Mouse (Mus musculus) CH12.LX (cell line): ENCODE results near the gene Nxpe3. TPM values are rescaled to one million over a fixed set of nuclear protein-coding genes. Genes with fewer than 3 reads are reported as not detected.

Experiments
- DNase-seq: peaks from one replicate; pipeline ENCODE4 v3.0.0-alpha.2; 2013; ENCODE audit errors: extremely low read depth
- H3K27ac ChIP-seq: 2 replicates; pipeline ENCODE4 v1.5.1; 2012; ENCODE audit warnings: low read depth, mild to moderate bottlenecking, control low read depth, moderate library complexity; ENCODE audit not compliant: insufficient read depth
- H3K27me3 ChIP-seq: replicated peaks from 2 replicates; pipeline ENCODE3; 2012; ENCODE audit warnings: inconsistent platforms
- H3K36me3 ChIP-seq, 2 experiments: replicated peaks in 1 of 2; 2 replicates each; pipeline versions ENCODE3 to v1.6.1; 2012; ENCODE audit warnings: inconsistent platforms in 1 of 2, low read length in 1 of 2, mild to moderate bottlenecking in 1 of 2, mixed read lengths in 1 of 2, moderate library complexity in 1 of 2; ENCODE audit not compliant: control insufficient read depth in 1 of 2, insufficient read depth in 1 of 2
- H3K4me1 ChIP-seq, 2 experiments: 2 replicates each; pipeline ENCODE4 v1.6.1; 2012; ENCODE audit warnings: inconsistent platforms in 1 of 2, moderate library complexity in 1 of 2; ENCODE audit not compliant: insufficient read depth in 2 of 2, control insufficient read depth in 1 of 2
- H3K4me2 ChIP-seq: 2 replicates; pipeline ENCODE4 v1.6.1; 2012; ENCODE audit warnings: low read depth, mild to moderate bottlenecking, control low read depth; ENCODE audit not compliant: poor library complexity, insufficient read depth, severe bottlenecking
- H3K4me3 ChIP-seq, 3 experiments: fragments of 150-350 bp in 1 of 3; sonication (generic) in 1 of 3; replicated peaks in 1 of 3; 2 replicates each; pipeline versions ENCODE3 to v1.5.1; 2011 to 2012; ENCODE audit warnings: low read depth in 2 of 3, low read length in 2 of 3, mild to moderate bottlenecking in 2 of 3, moderate library complexity in 2 of 3, control low read depth in 1 of 3, improper control_type of control experiment in 1 of 3, inconsistent platforms in 1 of 3, mixed read lengths in 1 of 3; ENCODE audit not compliant: poor library complexity in 1 of 3
- H3K79me2 ChIP-seq: replicated peaks from 2 replicates; pipeline ENCODE4 v1.6.1; 2012; ENCODE audit warnings: mild to moderate bottlenecking, moderate library complexity; ENCODE audit not compliant: control insufficient read depth, poor library complexity, insufficient read depth, severe bottlenecking; ENCODE audit errors: extremely low read depth
- H3K9ac ChIP-seq: 2 replicates; pipeline ENCODE4 v1.6.1; 2012; ENCODE audit warnings: low read depth, mild to moderate bottlenecking, control low read depth, moderate library complexity; ENCODE audit not compliant: insufficient read depth
- H3K9me3 ChIP-seq: replicated peaks from 2 replicates; pipeline ENCODE3; 2012; ENCODE audit warnings: low read length, inconsistent platforms, mixed read lengths
- CHD1 ChIP-seq: IDR thresholded peaks from 2 replicates; pipeline ENCODE4 v1.6.1; 2012; ENCODE audit warnings: low read depth, low read length, improper control_type of control experiment, inconsistent platforms
- CHD2 ChIP-seq: IDR thresholded peaks from 2 replicates; pipeline ENCODE4 v1.6.1; 2011; ENCODE audit warnings: low read length, improper control_type of control experiment
- E2F4 ChIP-seq: IDR thresholded peaks from 2 replicates; pipeline ENCODE4 v1.6.1; 2011; ENCODE audit warnings: low read depth, low read length, improper control_type of control experiment; ENCODE audit not compliant: insufficient replicate concordance
- ELF1 ChIP-seq: IDR thresholded peaks from 2 replicates; pipeline ENCODE4 v1.6.1; 2014; ENCODE audit warnings: low read depth, mild to moderate bottlenecking, inconsistent platforms, low read length, improper control_type of control experiment
- EP300 ChIP-seq: IDR thresholded peaks from 2 replicates; pipeline ENCODE4 v1.6.1; 2011; ENCODE audit warnings: low read length, improper control_type of control experiment
- ETS1 ChIP-seq: conservative IDR thresholded peaks from 2 replicates; pipeline ENCODE4 v1.6.1; 2012; ENCODE audit warnings: low read depth, mild to moderate bottlenecking, inconsistent platforms, low read length, improper control_type of control experiment, moderate library complexity
- GABPA ChIP-seq: IDR thresholded peaks from 2 replicates; pipeline ENCODE4 v1.6.1; 2012; ENCODE audit warnings: low read depth, low read length, improper control_type of control experiment, inconsistent platforms; ENCODE audit not compliant: insufficient replicate concordance
- HCFC1 ChIP-seq: IDR thresholded peaks from 2 replicates; pipeline ENCODE4 v1.6.1; 2012; ENCODE audit warnings: low read depth, mild to moderate bottlenecking, inconsistent platforms, low read length, improper control_type of control experiment
- IRF4 ChIP-seq: IDR thresholded peaks from 2 replicates; pipeline ENCODE4 v1.6.1; 2014; ENCODE audit warnings: low read depth, mild to moderate bottlenecking, inconsistent platforms, low read length, improper control_type of control experiment
- JUN ChIP-seq: IDR thresholded peaks from 2 replicates; pipeline ENCODE4 v1.6.1; 2011; ENCODE audit warnings: low read depth, mild to moderate bottlenecking, low read length, improper control_type of control experiment, moderate library complexity; ENCODE audit not compliant: insufficient read depth
- MAFK ChIP-seq: IDR thresholded peaks from 2 replicates; pipeline ENCODE4 v1.6.1; 2011; ENCODE audit warnings: low read length, improper control_type of control experiment; ENCODE audit not compliant: insufficient replicate concordance
- MAX ChIP-seq: IDR thresholded peaks from 2 replicates; pipeline ENCODE4 v1.6.1; 2011; ENCODE audit warnings: low read length, improper control_type of control experiment
- MAZ ChIP-seq: IDR thresholded peaks from 2 replicates; pipeline ENCODE4 v1.6.1; 2012; ENCODE audit warnings: low read depth, mild to moderate bottlenecking, inconsistent platforms, low read length, improper control_type of control experiment, moderate library complexity
- MEF2A ChIP-seq: IDR thresholded peaks from 2 replicates; pipeline ENCODE4 v1.6.1; 2014; ENCODE audit warnings: low read depth, mild to moderate bottlenecking, inconsistent platforms, low read length, improper control_type of control experiment, borderline replicate concordance
- MXI1 ChIP-seq: IDR thresholded peaks from 2 replicates; pipeline ENCODE4 v1.6.1; 2011; ENCODE audit warnings: mild to moderate bottlenecking, low read depth, low read length, improper control_type of control experiment
- MYC ChIP-seq: IDR thresholded peaks from 2 replicates; pipeline ENCODE4 v1.6.1; 2011; ENCODE audit warnings: low read depth, mild to moderate bottlenecking, improper control_type of control experiment, low read length
- NELFE ChIP-seq: IDR thresholded peaks from 2 replicates; pipeline ENCODE4 v1.6.1; 2011; ENCODE audit warnings: low read depth, low read length, improper control_type of control experiment
- NRF1 ChIP-seq: IDR thresholded peaks from 2 replicates; pipeline ENCODE4 v1.6.1; 2014; ENCODE audit warnings: low read depth, mild to moderate bottlenecking, inconsistent platforms, low read length, improper control_type of control experiment, moderate library complexity
- PAX5 ChIP-seq: IDR thresholded peaks from 2 replicates; pipeline ENCODE4 v1.6.1; 2012; ENCODE audit warnings: low read length, inconsistent platforms, mixed read lengths
- POLR2A ChIP-seq: IDR thresholded peaks from 2 replicates; pipeline ENCODE4 v1.6.1; 2011; ENCODE audit warnings: low read depth, mild to moderate bottlenecking, improper control_type of control experiment, low read length
- RAD21 ChIP-seq: IDR thresholded peaks from 2 replicates; pipeline ENCODE4 v1.6.1; 2011; ENCODE audit warnings: low read depth, mild to moderate bottlenecking, low read length, improper control_type of control experiment, moderate library complexity
- RCOR1 ChIP-seq: conservative IDR thresholded peaks from 2 replicates; pipeline ENCODE4 v1.6.1; 2012; ENCODE audit warnings: low read depth, mild to moderate bottlenecking, inconsistent platforms, low read length, improper control_type of control experiment
- SMC3 ChIP-seq: IDR thresholded peaks from 2 replicates; pipeline ENCODE4 v1.6.1; 2011; ENCODE audit warnings: low read depth, low read length, improper control_type of control experiment
- TBP ChIP-seq: conservative IDR thresholded peaks from 2 replicates; pipeline ENCODE4 v1.6.1; 2011; ENCODE audit warnings: low read depth, low read length, improper control_type of control experiment
- TCF12 ChIP-seq: IDR thresholded peaks from 2 replicates; pipeline ENCODE4 v1.6.1; 2014; ENCODE audit warnings: low read depth, mild to moderate bottlenecking, inconsistent platforms, low read length, improper control_type of control experiment
- UBTF ChIP-seq: IDR thresholded peaks from 2 replicates; pipeline ENCODE4 v1.6.1; 2012; ENCODE audit warnings: low read depth, mild to moderate bottlenecking, inconsistent platforms, low read length, improper control_type of control experiment, moderate library complexity
- USF1 ChIP-seq: IDR thresholded peaks from 2 replicates; pipeline ENCODE4 v1.6.1; 2014; ENCODE audit warnings: low read depth, mild to moderate bottlenecking, inconsistent platforms, low read length, improper control_type of control experiment
- USF2 ChIP-seq: conservative IDR thresholded peaks from 2 replicates; pipeline ENCODE4 v1.6.1; 2011; ENCODE audit warnings: low read depth, low read length, improper control_type of control experiment
- ZC3H11A ChIP-seq: IDR thresholded peaks from 2 replicates; pipeline ENCODE4 v1.6.1; 2012; ENCODE audit warnings: low read depth, mild to moderate bottlenecking, inconsistent platforms, low read length, improper control_type of control experiment
- ZMIZ1 ChIP-seq: IDR thresholded peaks from 2 replicates; pipeline ENCODE4 v1.6.1; 2012; ENCODE audit warnings: low read depth, mild to moderate bottlenecking, inconsistent platforms, low read length, improper control_type of control experiment
- ZNF384 ChIP-seq: IDR thresholded peaks from 2 replicates; pipeline ENCODE4 v1.6.1; 2012; ENCODE audit warnings: low read depth, low read length, improper control_type of control experiment, inconsistent platforms
- dilution Hi-C: fragments of 300-500 bp; cut with MboI; formaldehyde crosslinking; loops from 2 replicates; pipeline ENCODE4 v1.14.3; 2020; ENCODE audit warnings: low sequenced_read_pairs; ENCODE audit not compliant: extremely low pct_unique_long_range_greater_than_20kb, extremely low pct_ligation_motif_present
- in situ Hi-C: fragments of 300-500 bp; cut with MboI; formaldehyde crosslinking; loops from 3 replicates; pipeline ENCODE4 v1.14.3; 2019; ENCODE audit warnings: low sequenced_read_pairs, low pct_ligation_motif_present, low pct_unique_long_range_greater_than_20kb, mixed read lengths
- polyA plus RNA-seq: library from polyadenylated mRNA; unstranded; fragments of >175 nt; gene quantifications from 2 replicates; pipeline ENCODE4 v1.2.1, GENCODE M21; 2012; ENCODE audit warnings: low read depth; ENCODE audit not compliant: insufficient read length
- total RNA-seq, 2 experiments: library from RNA; depleted of rRNA; stranded (reverse); fragments of 300-350 nt in 1 of 2; fragments of >200 nt in 1 of 2; gene quantifications; 2 replicates each; pipeline ENCODE4 v1.2.3; 2012 to 2014

The Nxpe3 gene
- total and polyA plus RNA-seq, 3 experiments: 5.4 to 12.3 (median 10.6) TPM

GRCm38 (mm10) chr16:55837168-55837567, 57.9 kb downstream of the Nxpe3 start:
- no peak overlapping the region for H3K27ac ChIP-seq
- no peaks in the 10 kb centered on the region for H3K9me3 ChIP-seq
- no peaks in the 10 kb centered on the region for H3K27me3 ChIP-seq
- H3K79me2 ChIP-seq: peaks cover 51% of the 10 kb centered on the region
- no peak for DNase-seq
- peaks cover 17 to 58% of the 10 kb centered on the region in 2 experiments for H3K4me1 ChIP-seq
- TF ChIP-seq JUN: no peak
- TF ChIP-seq NELFE: no peak
- TF ChIP-seq EP300: no peak
- TF ChIP-seq SMC3: no peak
- peak; percentile 6; the same call in 1 of the 2 replicates for TF ChIP-seq MXI1
- TF ChIP-seq MEF2A: no peak
- no peak for TF ChIP-seq MYC
- 0 out of 2 replicates have a peak, but pooled peaks have one; percentile 4 for TF ChIP-seq ELF1
- TF ChIP-seq POLR2A: 0 out of 2 replicates have a peak, but pooled peaks have one; percentile 31
- no peak for TF ChIP-seq USF1
- TF ChIP-seq TBP: 0 out of 2 replicates have a peak, but pooled peaks have one; percentile 25
- no peak for TF ChIP-seq RCOR1
- TF ChIP-seq MAZ: no peak
- TF ChIP-seq GABPA: no peak
- TF ChIP-seq PAX5: no peak
- TF ChIP-seq ZMIZ1: no peak
- TF ChIP-seq IRF4: no peak
- no peak for TF ChIP-seq ZC3H11A
- TF ChIP-seq, all 38 proteins: peak for 4
- Histone ChIP-seq H3K36me3 (peaks cover 10 to 42% of the 10 kb centered on the region in 2 experiments), H3K9ac (peak overlapping the region; percentile 39), H3K4me2 (peak overlapping the region; percentile 98), H3K4me3 (peak overlapping the region; percentile 61 to 72 (median 67))
- in situ Hi-C loops (no loop called here), dilution Hi-C loops (no loop called here)

GRCm38 (mm10) chr16:55835798-55836197, 59.3 kb downstream of the Nxpe3 start:
- peaks cover 18 to 47% of the 10 kb centered on the region in 2 experiments for H3K36me3 ChIP-seq
- no peaks in the 10 kb centered on the region for H3K27me3 ChIP-seq
- in situ Hi-C loops (no loop called here), dilution Hi-C loops (no loop called here)
- peak overlapping the region in 2 of 3 experiments; percentile 61 to 72 for H3K4me3 ChIP-seq
- DNase-seq: no peak
- H3K9ac ChIP-seq: peak overlapping the region; percentile 39
- peak overlapping the region; percentile 98 for H3K4me2 ChIP-seq
- H3K4me1 ChIP-seq: peaks cover 17 to 65% of the 10 kb centered on the region in 2 experiments
- H3K27ac ChIP-seq: no peak overlapping the region
- peaks cover 51% of the 10 kb centered on the region for H3K79me2 ChIP-seq
- H3K9me3 ChIP-seq: no peaks in the 10 kb centered on the region
- TF ChIP-seq ZC3H11A (no peak), UBTF (no peak), CHD2 (peak; percentile 58; the same call in 1 of the 2 replicates), NRF1 (no peak), USF1 (no peak), MAZ (peak; percentile 45; the same call in 1 of the 2 replicates), HCFC1 (no peak), MYC (no peak), USF2 (no peak), ETS1 (peak; percentile 90), JUN (no peak), RAD21 (no peak), EP300 (peak; percentile 31; the same call in 1 of the 2 replicates), MEF2A (peak; percentile 41; the same call in 1 of the 2 replicates), MAFK (no peak), NELFE (no peak), ZMIZ1 (no peak), IRF4 (peak; percentile 77), CHD1 (no peak; the same call in 1 of the 2 replicates), PAX5 (no peak), TBP (no peak), MAX (no peak), E2F4 (no peak), GABPA (no peak), ZNF384 (no peak; the same call in 1 of the 2 replicates), POLR2A (no peak), TCF12 (0 out of 2 replicates have a peak, but pooled peaks have one; percentile 19)
